Mouse (Mus musculus) stomach, postnatal 0 days (tissue): ENCODE measurements around the gene Cnn2.

ENCODE experiments used
- CTCF ChIP-seq: IDR thresholded peaks from 2 replicates; pipeline ENCODE4 v1.5.1; 2016; ENCODE audit warnings: antibody characterized with exemption, low read depth, mild to moderate bottlenecking, moderate library complexity
- EP300 ChIP-seq: optimal IDR thresholded peaks from 2 replicates; pipeline ENCODE3; 2016; ENCODE audit warnings: antibody characterized with exemption

GRCm38 (mm10) chr10:79984195-79984816 lies 4.1 kb upstream of the Cnn2 start, which contains the start of gene Tmem259:
- peak; percentile 86 for TF ChIP-seq CTCF
- peak; percentile 24 for TF ChIP-seq EP300
